Mouse (Mus musculus): ENCODE results near the gene Gpr152.
A peak's percentile ranks its signal among the peaks of the same experiment; 100 is the strongest.

Gpr152 gene

DNA sequence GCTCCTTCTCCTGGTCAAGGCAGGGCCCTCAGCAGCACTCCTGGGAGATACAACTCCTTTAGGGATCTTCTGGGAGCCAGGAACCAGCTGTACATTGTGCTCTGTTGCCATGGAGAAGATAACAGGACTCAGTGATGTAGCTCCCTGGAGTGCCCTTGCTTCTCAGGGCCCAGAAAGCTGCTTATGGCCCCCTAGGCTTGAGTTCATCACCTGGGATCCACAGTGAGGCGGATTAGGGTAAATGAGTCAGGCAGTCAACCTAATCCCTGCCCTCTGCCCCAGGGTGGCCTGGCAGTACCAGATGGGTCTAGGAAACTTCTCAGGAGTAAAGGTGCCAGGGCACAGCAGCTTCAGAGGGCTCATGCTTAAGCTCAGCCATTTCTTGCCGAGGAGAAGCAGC, at the start of gene Gpr152:
Gpr152 (plus strand) TSS at position 342 of the 400 bp plus-strand sequence.
- DNase-seq (ENCODE audit: low spot score in 2 of 2): no peak

DNA sequence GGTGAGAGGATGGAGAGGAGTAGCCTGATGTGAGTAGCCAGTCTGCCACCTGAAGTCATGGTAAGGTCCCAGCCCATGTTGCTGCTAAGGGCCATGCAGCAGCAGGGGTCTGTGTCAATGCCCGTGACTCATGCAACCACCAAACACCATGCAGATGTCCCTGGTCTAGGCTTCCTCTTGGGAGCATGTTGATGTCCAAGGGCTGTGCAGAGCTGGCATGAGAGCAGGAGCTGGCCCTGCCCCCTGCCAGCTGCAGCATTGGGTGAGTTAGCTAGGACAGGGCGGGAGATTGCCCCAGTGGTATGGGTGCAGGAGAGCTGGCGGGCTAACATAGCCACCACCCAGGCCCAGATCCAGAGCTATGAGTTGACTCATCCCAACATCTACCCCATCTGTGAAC, 49.1 kb upstream of the Gpr152 start:
- DNase-seq (ENCODE audit: low spot score in 2 of 2): no peak

DNA sequence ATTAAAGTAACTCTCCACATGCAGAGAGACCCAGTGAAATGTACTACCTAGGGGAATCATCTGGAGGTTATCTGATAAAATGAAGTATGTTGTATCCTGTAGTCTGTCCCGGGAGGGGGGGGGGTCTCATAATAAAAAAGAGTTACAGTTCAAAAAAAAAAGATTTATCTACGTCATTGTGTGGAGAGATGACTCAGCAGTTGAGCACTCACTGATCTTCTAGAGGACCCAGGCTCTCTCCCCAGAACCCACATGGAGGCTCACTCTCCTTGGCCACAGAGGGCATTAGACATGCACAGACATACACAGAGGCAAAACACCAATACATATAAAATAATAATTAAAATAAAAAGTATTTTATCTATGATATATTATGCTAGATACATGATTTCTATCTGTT, 48.2 kb upstream of the Gpr152 start:
- DNase-seq (ENCODE audit: low spot score in 2 of 2): no peak

DNA sequence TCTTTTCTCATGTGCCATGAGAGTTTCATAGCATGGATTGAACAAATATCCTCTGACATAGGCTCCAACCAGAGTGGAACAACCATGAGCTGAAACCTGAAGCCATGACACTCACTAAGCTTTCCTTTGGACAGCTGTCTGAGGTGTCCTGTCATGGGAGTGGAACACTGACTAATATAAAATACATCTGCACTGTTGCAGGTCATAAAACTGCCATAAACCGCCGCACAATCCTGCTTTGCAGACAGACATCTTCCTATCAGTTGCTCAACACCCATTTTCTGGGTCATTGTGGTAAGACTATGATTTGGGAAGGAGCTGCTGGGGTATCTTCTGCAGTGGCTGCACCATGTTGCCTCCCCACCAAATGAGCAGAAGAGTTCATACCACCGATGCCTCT, 46.8 kb upstream of the Gpr152 start:
- DNase-seq (ENCODE audit: low spot score in 2 of 2): no peak

DNA sequence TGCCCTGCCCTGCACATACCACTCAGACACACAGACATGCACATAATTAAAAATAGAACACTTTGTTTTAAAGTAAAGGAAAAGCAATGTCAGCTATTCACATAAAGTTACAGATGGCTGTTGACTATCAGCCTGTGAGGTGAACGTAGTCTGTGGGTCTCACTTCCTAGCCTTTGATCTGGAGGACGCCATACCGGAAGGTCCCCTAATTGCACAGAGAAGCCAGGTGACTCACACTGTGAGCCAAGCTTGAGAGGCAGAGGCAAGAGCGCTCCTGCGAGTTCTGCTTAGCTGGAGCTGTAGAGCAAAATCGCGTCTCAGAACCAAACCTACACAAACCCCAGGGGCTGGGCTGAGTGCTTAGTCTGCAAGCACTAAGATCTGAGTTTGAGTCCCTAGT, 45.8 kb upstream of the Gpr152 start:
- no peak for DNase-seq (ENCODE audit: low spot score in 2 of 2)

DNA sequence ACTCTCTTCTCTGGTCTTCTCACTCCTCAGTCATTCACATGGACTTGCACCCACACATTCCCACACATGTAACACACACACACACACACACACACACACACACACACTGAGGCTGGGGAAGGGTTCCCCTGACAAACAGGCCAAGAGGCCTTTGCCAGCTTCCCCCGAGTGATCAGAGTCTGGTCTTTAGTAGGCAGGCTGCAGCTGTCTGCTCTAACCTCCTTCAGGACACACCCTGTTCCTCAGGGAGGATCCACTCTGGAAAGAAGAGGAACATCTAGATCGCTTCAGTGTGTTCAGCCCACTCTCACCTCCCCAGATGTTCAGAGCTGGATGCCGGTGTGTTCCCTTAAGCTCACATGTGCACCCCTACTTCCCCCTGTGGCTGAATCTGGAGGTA, 45.2 kb upstream of the Gpr152 start:
- no peak for DNase-seq (ENCODE audit: low spot score in 2 of 2)

DNA sequence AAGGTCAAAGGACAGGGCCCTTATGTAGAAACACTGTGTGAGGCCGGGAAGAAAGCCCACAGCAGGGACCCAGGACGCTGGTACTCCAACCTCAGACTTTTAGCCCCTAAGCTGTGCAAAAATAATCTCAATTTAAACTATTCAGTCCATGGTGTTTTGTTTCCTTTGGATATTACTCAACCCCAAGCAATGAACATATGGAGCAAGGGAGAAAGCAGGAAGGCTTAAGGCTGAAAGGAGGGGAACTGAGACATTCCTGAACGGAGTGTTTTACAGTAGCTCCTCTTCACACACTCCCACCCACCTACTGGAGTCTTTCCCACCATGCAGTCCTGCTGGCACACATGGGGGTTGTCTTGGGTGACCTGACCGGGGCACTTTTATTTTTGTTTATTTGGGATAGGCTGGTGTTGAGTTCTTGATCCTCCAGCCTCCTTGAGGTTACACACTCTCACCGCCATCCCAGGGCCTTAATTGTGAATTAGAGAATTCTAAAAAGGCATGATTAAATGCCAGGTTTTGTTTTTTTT, 44.7 kb upstream of the Gpr152 start:
- no peak for DNase-seq (ENCODE audit: low spot score in 2 of 2)

DNA sequence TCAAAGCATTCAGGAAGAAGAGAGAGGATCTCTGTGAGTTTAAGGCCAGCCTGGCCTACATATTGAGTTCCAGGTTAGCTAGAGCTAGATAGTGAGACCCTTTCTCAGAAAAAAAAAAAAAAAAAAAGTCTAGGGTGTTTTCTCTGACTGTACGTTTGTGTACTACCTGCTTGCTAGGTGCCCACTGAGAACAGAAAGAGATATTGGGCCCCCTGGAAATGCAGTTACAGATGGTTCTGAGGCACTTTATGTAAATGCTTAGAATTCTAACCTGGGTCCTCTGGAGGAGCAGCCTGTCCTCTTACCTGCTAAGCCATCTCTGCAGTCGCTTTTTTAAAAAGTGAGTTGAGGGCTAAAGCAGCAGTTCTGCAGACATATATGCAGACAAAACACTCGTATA, 43.8 kb upstream of the Gpr152 start:
- DNase-seq (ENCODE audit: low spot score in 2 of 2): no peak

DNA sequence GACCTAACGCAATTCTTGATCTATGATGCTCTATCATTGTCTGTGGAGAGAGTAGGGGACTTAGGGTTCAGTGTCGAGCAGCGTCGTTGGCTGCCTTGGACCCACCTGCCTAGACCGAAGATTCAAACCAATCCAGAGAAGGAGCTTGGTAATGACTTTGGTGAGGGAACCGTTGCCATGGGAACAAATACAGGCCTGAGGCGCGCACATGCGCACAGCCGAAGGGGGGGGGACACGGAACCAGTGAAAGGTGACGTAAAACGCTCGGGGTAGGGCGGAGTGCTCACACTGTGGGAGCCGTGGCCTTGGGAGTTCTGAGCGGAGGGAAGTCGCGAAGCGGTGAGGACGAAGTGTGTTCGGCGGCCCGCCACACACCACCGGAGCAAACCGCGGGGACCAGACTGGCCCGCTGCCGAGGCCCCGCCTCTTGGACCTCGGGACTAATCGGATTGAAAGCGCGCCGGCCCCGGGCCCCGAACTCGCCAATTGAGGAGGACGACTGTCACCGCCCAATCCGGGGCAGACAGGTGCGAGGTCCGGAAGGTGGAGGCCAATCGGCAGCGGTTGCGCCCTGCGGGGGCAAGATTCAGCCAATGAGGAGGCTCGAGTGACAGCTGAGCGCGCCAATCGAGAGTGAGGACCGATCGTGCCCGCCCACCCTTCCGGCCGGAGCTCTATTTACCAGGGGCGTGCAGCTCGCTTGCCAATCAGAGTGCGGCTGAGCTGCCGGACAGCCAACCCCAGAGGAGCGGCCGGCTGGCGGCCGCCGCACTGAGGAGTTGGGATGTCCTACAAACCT, 42.7 kb upstream of the Gpr152 start, which contains the start of gene Cdk2ap2:
Cdk2ap2 (plus strand) TSS at position 541 of the 799 bp plus-strand sequence.
- DNase-seq (ENCODE audit: low spot score in 2 of 2): peak; percentile 100

DNA sequence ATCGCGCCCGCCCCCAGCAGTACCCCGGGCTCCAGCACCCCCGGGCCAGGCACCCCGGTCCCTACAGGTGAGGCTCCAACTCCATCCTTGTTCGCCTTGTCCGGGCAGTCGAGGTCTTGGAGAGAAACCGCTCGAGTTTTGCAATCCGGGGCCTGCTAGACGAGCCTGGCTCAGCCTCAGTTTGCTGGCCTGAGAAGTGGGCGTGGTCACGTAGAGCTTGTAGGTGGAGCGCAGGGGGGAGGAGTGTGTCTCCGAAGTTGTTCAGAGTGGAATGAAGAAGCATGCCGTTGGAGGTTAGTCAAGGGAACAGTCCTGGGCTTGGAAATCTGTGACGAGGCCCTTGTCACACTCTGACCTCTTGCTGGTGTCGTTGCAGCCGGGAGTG, 42.2 kb upstream of the Gpr152 start:
- DNase-seq (ENCODE audit: low spot score in 2 of 2): no peak

DNA sequence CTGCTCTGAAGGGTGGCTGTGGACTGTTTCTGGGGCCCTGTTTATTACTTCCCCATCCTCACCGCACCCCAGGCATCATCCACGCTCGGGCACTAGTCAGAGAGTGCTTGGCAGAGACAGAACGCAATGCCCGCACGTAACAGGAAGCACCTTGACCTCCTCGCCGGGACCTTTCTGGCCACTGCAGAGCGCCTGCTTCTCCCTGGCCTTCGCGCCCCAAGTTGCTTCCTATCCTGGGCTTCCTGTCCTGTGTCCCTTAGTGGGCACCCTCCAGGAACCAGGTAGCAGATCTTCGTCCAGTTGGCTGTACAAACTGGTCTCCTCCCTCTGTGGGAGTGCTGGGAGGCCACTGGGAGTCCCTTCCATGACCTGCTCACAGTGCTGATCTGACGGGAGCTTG, 41.2 kb upstream of the Gpr152 start:
- peak in 1 of 2 experiments; percentile 47 for DNase-seq (ENCODE audit: low spot score in 2 of 2)

DNA sequence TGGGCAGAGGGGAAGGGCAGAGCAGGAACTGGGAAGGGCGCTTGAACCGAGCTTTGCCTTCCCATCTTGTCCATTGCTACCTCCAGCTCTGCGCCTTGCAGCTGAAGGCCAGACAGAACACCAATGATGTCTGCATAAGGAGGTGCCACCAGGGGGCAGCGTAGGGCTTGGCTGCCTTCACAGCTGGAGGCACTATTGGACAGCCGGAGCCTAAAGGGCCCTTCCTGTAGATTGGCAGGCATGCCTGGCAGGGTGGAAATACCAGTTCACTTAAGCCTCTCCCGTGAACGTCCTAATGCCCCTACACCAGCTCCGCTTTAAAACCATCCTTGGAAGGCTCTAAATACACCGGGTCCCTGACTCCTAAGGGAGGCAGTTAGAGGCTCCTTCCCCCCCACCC, 40.5 kb upstream of the Gpr152 start:
- DNase-seq (ENCODE audit: low spot score in 2 of 2): peak; percentile 90 to 93

DNA sequence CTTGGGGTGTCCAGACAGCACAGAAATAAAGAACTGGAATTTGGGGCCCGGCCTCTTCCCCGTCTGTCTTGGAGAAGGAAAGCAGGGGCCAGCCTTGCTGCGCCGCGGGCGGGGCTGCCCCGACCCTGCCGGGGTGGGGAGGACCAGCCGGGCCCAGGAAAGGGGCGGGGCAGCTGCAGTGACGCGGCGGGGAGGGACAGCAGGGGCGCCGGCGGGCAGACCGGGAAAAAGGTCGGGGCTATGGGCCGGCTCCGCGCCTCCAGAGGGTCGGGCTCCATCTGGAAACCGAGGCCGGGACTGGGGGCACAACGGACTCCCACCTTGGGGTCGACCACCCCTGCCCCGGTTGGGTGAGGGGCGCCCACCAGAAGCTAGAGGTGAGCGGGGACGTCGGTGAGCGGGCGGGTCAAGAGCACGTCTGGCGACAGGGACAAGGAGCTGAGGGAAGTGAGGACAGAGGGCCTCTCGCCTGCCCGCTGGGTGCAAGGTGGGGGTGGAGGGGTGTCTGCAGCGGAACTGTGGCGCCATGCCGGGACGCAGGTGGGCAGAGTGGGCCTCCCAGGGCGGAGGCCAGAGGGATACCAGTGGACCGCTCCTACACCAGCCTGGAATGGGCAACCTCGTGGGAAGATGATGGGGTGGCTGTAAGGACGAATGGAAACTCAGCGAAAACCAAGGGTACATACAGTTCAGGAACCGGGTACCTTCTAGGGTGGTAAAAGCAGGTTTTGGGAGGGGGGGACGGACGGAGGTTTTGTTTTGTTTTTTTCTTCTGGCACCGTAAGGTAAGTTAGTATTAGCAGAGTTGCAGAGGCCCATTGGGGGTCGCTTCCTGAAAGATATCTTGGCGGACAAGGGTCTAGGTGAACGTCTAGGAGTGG, 39.5 kb upstream of the Gpr152 start, which contains the start of gene Pitpnm1:
Pitpnm1 (plus strand) TSS at position 162 of the 881 bp plus-strand sequence.
- DNase-seq (ENCODE audit: low spot score in 2 of 2): peak; percentile 59 to 70

DNA sequence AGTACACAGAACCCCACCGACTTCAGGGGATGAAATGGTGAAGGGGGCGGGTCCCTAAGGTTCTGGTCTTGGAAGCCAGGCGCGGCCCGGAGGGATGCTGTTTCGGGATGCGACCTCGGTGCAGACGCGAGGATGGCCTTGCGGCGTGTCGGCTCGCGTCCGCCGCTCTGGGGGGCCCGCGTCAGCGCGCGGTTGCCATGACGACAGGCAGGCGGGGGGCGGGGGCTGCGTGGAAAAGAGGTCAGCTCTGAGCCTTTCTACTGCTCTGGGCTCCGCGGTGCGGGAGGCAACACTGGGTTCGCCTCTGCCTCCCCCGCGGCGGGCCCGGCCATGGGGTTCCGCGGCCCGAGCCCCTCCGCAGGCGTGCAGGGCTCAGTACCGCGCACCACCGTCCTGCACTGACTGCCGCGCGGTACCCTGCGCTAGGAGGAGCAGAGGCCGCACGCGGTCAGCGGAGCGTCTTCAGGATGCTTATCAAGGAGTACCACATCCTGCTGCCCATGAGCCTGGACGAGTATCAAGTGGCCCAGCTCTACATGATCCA, 38.8 kb upstream of the Gpr152 start:
- peak; percentile 83 to 86 for DNase-seq (ENCODE audit: low spot score in 2 of 2)

DNA sequence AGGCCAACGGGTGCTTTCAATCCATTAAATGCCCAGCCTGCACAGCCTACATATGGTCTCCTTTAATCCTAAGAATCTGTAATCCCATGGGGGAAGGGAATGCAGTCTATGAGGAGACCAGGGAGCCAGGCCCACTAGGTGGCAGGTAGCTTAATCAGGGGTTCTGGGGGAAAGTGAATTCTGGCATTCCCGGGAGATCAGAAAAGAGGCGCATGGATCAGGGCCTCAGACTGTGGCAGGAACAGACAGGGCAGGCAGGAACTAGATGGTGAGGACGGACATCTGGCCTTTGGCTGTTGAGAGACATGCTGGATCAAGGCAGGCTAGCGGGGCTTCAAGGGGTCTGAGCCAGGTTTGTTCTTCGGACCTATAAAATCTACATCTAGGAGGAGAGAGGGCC, 38.1 kb upstream of the Gpr152 start:
- no peak for DNase-seq (ENCODE audit: low spot score in 2 of 2)

DNA sequence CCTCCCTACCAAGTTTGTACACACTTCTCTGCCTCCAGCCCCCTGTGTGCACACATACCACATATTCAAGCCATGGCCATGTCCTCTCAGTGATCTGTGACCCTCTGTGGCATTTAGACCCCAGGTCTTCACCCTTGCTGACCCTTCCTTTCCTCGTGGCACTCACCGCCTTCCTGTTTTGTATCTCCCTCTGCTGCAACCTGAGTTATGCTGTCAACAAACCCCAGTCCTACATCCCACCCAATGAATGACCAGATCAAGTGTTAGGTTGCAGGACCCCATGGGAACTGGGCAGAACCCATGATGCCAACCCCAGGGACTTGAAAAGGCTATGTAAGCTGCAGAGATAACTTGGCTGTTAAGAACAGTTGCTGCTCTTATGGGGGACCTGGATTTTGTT, 37.5 kb upstream of the Gpr152 start:
- DNase-seq (ENCODE audit: low spot score in 2 of 2): no peak

DNA sequence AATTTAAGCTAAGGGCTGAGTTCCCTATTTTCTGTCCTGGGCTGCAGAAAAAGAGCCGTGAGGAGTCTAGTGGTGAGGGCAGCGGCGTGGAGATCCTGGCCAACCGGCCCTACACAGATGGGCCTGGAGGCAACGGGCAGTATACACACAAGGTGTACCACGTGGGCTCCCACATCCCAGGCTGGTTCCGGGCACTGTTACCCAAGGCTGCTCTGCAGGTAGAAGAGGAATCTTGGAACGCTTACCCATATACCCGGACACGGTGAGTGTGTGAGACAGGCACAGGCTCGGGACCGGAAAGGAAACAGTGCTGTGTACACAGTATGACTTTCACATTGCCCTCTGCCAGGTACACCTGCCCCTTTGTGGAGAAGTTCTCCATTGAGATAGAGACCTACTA, 37.0 kb upstream of the Gpr152 start:
- no peak for DNase-seq (ENCODE audit: low spot score in 2 of 2)

DNA sequence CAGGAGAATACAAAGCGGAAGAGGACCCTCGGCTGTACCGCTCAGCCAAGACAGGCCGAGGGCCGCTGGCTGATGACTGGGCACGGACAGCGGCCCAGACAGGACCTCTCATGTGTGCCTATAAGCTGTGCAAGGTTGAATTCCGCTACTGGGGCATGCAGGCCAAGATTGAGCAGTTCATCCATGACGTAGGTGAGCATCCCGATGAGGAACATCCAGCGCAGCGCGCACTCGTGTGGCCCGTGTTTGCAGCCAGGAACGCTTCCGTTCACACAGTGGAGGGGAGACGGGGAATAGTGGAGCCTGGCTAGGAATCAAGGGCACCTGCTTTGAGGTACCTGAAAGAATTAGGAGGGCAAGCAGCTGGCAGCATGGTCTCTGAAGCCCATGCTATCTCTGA, 36.3 kb upstream of the Gpr152 start:
- no peak for DNase-seq (ENCODE audit: low spot score in 2 of 2)

DNA sequence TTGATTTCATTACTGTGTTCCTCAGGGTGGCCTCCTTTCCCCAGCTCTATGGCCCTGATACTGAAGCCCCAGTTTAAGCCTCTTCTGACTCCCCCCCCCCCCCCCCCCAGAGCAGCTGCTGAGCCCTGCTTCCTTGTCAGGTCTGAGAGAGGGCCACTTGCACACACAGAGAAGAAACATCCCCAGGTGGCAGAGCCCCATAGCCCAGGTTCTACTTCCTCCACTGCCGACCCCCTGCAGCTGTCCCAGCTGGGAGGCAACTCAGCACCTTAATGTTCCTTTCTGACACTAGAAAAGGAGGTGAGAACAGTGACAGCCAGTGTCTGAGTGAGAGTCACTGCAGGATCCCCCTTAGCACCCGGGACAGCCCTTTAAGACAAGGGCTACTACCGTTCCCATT, 35.8 kb upstream of the Gpr152 start:
- no peak for DNase-seq (ENCODE audit: low spot score in 2 of 2)

DNA sequence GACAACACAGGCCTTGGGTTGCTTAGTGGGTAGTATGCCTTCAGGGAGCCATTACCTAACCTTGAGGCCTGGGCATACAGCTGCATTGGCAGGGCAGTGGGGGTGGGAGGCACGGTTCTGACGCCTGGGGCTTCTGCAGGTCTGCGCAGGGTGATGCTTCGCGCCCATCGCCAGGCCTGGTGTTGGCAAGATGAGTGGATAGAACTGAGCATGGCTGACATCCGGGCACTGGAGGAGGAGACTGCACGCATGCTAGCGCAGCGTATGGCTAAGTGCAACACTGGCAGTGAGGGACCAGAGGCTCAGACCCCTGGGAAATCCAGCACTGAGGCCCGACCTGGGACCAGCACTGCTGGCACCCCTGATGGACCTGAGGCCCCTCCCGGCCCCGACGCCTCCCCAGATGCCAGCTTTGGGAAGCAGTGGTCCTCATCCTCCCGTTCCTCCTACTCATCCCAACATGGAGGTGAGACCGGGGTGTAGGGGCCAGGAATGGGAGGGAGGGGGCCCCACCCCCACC, 34.9 kb upstream of the Gpr152 start:
- no peak for DNase-seq (ENCODE audit: low spot score in 2 of 2)

DNA sequence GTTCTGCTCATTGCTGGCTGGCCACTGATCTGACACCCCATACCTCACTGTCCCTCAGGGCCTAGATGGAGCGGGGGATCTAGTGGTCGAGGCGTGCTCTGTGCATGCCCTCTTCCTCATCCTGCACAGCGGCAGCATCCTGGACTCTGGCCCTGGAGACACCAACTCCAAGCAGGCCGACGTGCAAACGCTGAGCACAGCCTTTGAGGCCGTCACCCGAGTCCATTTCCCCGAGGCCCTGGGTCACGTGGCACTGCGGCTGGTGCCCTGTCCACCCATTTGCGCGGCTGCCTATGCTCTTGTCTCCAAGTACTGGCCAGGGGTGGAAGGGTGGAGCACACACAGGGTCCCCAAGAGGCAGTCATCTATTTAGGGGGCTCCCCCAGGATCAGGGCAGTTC, 32.9 kb upstream of the Gpr152 start:
- no peak for DNase-seq (ENCODE audit: low spot score in 2 of 2)

DNA sequence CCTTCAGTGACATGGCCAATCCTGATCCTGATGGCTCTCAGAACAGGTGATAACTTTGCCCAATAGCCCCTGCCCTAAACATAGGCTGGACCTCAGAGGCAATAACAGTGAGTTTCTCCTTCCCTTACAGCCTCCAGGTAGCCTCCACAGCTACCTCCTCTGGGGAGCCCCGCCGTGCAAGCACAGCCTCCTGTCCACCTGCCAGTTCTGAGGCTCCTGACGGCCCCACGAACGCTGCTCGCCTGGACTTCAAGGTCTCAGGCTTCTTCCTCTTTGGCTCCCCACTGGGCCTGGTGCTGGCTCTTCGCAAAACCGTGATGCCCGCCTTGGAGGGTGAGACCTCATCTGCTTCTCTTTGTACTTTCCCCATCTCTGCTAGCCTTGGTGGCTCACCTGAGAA, 31.1 kb upstream of the Gpr152 start:
- no peak for DNase-seq (ENCODE audit: low spot score in 2 of 2)
